Mouse (Mus musculus) testis, adult 2 months (tissue): Measurements from ENCODE around the gene Trpm7.

ENCODE experiments used
- CTCF ChIP-seq: fragments of 200-500 bp; IDR thresholded peaks from 2 replicates; pipeline ENCODE4 v1.5.1; 2012; ENCODE audit warnings: low read depth, mild to moderate bottlenecking, inconsistent platforms, low read length, moderate library complexity; ENCODE audit not compliant: control insufficient read depth, insufficient read depth, insufficient replicate concordance
- POLR2A ChIP-seq: fragments of 200-500 bp; IDR thresholded peaks from 2 replicates; pipeline ENCODE4 v1.6.1; 2012; ENCODE audit warnings: low read depth, mild to moderate bottlenecking, inconsistent platforms, low read length, moderate library complexity; ENCODE audit not compliant: control insufficient read depth

- TF ChIP-seq POLR2A (no peak), CTCF (no peak)
Measured at GRCm38 (mm10) chr2:126783370-126783769, 92.7 kb downstream of the Trpm7 start, which contains the start of gene Usp50.
